Mouse (Mus musculus) brown adipose tissue, adult 24 weeks (tissue): ENCODE results near the gene Cfap65. TPM values are rescaled to one million over a fixed set of nuclear protein-coding genes. Genes with fewer than 3 reads are reported as not detected.
A peak's percentile ranks its signal among the peaks of the same experiment; 100 is the strongest.

Source experiments
- H3K27ac ChIP-seq: fragments of 200-500 bp; replicated peaks from 2 replicates; pipeline ENCODE4 v1.5.1; 2012; ENCODE audit warnings: low read depth, mild to moderate bottlenecking, low read length
- H3K4me1 ChIP-seq: fragments of 200-500 bp; 2 replicates; pipeline ENCODE4 v1.6.1; 2012; ENCODE audit warnings: low read length, mixed read lengths; ENCODE audit not compliant: control insufficient read depth, insufficient read depth, insufficient read length
- H3K4me3 ChIP-seq: fragments of 200-500 bp; 2 replicates; pipeline ENCODE4 v1.5.1; 2012; ENCODE audit warnings: low read depth, mild to moderate bottlenecking, low read length, moderate library complexity; ENCODE audit not compliant: insufficient read depth
- polyA plus RNA-seq: library from polyadenylated mRNA; stranded (reverse); fragments of >200 nt; gene quantifications from 2 replicates; pipeline ENCODE4 v1.2.4, GENCODE M21; 2012; ENCODE audit not compliant: missing spikeins, insufficient read depth, insufficient read length

Gene Cfap65
- polyA plus RNA-seq, 1 experiment: not detected

DNA sequence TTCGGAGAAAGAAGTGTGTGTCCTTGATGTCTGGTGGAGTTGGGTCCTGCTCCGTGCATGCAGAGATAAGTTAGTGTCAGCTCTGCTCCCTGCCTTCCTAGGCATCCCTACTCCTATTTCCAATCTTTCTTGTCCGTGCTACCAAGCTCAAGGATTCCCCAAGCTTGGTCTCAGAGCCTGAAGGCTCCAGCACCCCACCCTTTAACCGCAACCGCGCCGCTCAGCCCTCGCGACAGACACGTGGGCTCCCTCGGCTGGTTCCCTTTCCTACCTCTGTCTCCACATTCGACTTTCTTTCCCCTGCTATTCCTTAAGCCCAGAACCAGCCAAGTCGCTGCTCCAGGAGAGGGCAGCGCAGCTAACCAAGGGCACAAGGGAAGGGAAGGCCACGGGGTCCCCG is 14.7 kb upstream of the Cfap65 start:
- Histone ChIP-seq H3K4me1 (peaks cover 10% of the 10 kb centered on the region), H3K27ac (no peak overlapping the region), H3K4me3 (peak overlapping the region; percentile 16; the same call in 1 of the 2 replicates)

DNA sequence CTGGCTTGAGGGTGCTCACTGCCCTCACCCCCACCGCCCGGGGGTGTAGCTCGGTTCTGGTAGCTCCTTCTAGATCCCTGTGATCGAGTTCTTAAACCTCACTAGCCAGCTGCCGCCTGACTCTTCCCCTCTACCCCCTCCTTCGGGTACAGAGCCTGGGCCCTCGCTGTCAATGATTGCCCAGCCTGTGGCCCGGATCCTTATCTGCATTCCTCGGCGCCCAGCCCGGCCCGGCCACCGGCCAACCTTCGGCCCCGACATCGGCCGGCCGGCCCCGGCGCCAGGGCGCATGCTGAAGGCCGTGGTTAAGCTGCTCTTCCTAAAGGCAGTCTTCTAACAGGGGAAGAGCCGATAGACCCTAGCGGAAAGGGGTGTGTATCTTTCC is 14.3 kb upstream of the Cfap65 start:
- no peak overlapping the region for H3K27ac ChIP-seq
- H3K4me3 ChIP-seq: peak overlapping the region; percentile 16; the same call in 1 of the 2 replicates
- peaks cover 10% of the 10 kb centered on the region for H3K4me1 ChIP-seq

DNA sequence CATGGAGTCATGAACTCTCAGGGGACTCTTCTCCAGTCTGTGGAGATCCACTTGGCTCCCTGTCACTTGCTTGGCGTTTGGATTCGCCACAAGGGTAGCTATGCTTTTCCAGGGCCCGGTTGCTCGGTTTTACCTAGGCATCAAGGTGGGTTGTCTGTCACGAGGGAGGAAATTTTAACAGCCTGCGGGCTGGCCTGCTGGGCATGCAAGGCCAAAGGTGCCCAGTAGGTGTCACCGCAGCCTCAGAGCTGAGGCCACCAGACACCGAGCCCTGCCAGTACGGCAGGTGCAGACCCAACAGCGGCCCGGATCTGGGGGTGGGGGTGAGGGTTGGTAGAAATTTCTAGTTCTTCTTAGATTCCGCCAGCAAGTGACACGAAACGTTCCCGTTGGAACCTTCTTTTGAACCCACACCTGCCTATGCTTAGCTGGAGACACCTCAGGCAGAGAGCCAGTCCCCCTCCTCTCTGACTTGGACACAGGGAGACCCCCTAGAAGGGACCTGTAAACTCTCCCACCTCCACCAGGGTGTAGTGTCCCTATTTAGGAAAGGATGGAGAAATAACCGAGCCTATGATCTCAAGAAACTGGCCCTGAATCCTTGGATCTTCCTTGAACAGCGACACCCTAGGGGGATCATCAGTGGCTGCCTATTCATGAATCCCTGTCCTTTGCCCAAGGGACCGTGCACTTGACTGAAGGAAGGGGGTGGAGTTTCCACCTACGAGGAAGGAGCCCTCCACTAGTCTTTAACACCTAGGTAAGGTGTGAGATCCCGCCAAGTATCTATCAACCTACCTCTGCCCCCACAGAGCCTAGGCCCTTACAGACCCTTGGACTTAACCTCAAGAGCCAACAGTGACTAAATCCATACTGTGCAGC is 13.6 kb upstream of the Cfap65 start:
- Histone ChIP-seq H3K27ac (no peak overlapping the region), H3K4me3 (peak overlapping the region; percentile 29; the same call in 1 of the 2 replicates)

DNA sequence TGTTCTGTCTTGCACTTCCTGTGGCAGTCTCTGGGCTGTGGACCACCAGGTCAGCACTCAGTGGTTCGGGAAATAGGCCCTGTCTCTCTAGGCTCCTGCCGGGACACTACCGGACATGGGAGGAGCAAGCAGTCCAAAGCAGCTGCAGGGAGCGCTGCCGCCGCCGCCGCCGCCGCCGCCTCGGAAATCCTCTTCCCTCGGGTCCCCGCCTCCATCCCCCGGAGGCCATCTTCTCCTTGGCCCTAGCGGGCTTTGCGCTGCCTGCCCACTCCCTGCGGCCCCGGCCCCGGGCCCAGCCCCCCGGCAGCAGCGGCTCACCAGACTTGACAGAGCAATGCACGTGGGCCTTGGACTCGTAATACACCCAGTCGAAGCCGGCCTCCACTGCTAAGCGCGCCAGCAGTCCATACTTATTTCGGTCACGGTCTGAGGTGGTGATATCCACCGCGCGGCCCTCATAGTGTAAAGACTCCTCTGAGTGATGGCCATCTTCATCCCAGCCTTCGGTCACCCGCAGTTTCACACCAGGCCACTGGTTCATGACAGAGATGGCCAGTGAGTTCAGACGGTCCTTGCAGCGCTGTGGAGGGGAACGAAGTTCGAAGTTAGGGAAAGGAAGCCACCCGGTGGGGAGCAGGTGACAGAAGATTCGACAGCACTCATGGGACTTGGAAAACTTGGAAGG is 12.7 kb upstream of the Cfap65 start:
- Histone ChIP-seq H3K27ac (no peak overlapping the region), H3K4me1 (peaks cover 10% of the 10 kb centered on the region), H3K4me3 (peak overlapping the region; percentile 29)

More for the DNA sequence above, 13.6 kb upstream of the Cfap65 start:
- peaks cover 10% of the 10 kb centered on the region for H3K4me1 ChIP-seq

DNA sequence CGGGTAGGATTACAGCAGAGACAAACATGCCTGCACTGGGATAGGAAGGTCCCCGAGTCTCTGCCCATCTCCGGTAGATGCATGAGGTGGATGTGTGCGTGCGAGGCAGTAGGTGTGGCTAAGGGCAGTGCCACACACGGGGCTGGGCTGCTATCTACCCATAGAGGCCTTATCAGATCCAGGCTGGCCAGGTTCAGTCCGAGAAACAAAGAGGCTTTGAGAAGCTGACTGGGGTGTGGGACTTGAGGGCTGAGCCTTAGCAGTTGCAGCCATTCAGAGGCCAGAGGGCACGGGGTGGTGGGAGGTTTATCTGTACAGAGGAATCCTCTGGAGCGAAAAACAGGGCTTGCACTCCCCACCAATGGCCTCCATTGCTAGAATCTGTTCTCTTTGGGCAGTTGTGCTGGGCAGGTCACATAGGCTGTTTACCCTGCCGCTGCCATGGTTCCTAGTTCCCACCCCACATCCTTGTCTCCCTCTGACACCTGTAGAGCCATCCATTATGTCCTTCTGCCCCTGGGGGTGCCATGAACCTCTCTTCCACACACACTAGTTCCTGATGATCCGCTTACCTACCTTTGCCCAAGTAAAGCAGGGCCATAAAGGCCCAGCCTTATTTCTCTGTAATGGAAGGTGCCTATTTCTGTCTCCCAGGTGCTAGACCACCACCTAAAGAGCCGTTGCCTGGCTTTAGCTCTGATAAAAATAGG is 6.4 kb upstream of the Cfap65 start:
- Histone ChIP-seq H3K4me1 (no peaks in the 10 kb centered on the region), H3K4me3 (no peak overlapping the region), H3K27ac (no peak overlapping the region)

DNA sequence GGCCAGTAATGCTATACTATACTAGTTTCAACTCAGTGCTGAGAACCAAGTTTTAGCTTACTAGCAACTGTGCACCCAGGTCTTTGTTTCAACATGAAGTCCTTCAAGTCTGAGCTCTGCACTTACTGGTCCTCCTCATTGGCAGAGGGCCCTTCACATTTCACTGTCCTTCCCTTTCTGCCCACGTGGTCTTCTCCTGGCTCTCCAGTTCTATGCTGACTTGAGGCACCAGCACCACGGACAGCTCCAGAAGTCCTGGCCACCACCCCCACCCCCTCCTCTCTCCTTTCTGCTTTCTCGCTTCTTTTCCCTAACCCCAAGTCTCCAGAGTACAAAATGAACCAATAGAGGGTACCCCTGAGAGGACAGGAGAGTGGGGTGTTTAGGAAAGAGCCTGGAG is 4.4 kb upstream of the Cfap65 start:
- Histone ChIP-seq H3K27ac (no peak overlapping the region), H3K4me3 (no peak overlapping the region), H3K4me1 (no peaks in the 10 kb centered on the region)

DNA sequence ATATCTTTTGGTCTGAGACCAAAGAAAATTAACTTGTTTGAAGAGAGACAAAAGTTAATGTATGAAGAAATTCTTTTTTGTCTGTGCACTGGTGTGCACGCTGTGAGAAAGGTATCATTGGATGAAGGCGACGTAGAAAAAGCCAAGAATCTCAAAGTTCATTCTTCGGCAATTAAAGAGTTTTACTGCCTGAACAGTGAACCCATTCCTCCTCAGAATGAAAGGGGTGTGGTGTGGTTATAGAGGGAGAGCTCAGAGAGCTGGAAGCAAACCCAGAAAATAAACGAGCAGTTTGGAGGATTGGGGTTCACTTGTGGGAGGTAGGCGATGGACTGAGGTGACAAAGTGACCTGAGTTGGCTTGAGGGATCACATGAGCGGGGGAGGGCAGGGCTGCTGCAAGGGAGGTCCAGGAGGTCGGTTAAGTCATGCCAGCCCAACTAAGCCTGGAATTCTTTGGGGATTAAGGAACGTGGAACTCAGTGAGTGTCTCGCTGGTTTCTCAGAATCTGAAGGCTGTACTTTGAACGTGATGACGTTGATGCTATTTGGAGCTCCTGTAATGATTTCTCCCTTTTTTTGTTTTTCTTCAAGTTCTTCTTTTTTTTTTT is 927 bp upstream of the Cfap65 start:
- H3K27ac ChIP-seq: no peak overlapping the region
- H3K4me3 ChIP-seq: no peak overlapping the region
- H3K4me1 ChIP-seq: no peaks in the 10 kb centered on the region

DNA sequence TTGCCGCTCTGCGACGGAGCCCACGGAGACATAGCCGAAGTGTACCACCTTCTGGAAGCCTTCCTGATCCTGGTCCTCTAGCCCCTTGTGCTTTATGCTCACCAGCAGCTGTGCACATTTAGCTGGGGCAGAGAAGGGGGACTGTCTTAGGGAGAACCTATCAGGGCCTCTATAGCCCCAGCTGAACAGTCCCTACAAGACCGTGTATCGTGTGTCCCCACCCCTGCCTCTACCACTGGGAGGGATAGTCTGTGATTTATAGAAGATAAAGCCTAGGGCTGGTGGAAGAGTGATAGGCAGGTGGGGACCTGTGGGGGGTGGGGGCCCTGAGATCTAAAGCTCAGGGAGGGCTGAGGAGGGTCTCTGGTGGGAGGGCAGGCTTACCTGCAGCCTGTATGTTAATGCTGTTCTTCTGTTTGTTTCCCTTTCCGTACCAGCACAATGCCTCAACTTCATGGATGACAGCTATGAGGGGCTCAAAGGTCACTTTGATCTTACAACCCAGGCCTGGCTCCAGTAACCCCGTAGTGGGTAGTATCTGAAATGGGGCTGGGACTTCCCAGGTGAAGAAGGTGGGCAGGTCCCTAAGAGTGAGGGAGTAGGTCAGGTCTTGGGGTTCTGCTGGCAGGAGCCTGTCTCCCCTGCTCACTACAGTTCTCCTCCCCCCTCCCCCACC is 7.6 kb downstream of the Cfap65 start:
- Histone ChIP-seq H3K4me1 (no peaks in the 10 kb centered on the region), H3K27ac (no peak overlapping the region), H3K4me3 (no peak overlapping the region)

DNA sequence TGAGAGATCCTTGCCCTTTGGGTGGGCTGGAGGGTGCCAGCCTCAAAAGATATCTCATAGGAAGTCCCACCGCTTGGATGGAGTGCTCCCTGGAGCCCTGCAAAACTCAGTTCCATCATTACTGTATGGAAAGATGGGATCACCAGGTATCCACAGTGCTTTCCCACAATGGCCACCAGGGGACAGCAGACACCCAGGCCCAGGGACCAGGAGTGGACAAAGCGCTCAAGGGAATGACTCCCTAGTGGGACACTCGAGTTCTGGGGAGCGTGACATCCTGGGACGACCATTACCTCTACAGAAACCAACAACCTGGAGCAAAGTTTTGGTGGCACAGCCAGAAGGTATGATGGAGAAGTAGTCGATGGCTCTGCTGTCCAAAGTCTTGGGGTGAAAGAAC is 8.7 kb downstream of the Cfap65 start:
- H3K27ac ChIP-seq: no peak overlapping the region
- H3K4me1 ChIP-seq: no peaks in the 10 kb centered on the region
- no peak overlapping the region for H3K4me3 ChIP-seq

DNA sequence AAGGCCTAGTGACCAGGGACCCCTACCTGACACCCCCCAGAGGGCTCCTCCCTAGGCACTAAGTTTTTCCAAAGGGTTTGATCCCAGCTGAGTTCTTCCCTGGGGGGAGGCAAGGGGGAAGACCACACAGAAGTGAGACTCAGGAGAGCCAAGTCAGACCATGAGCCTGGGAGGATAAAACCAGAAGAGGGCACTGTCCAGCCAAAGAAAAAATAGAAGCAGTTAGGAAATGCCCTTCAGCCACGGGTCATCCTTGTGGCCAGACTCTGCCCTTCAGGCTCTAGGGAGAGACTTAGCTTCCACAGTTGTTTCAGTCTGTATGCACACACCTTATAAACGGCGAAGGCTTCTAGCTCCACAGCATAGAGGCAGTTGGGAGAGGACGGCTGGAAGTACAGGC is 10.9 kb downstream of the Cfap65 start:
- no peak overlapping the region for H3K4me3 ChIP-seq
- H3K27ac ChIP-seq: no peak overlapping the region
- H3K4me1 ChIP-seq: no peaks in the 10 kb centered on the region

DNA sequence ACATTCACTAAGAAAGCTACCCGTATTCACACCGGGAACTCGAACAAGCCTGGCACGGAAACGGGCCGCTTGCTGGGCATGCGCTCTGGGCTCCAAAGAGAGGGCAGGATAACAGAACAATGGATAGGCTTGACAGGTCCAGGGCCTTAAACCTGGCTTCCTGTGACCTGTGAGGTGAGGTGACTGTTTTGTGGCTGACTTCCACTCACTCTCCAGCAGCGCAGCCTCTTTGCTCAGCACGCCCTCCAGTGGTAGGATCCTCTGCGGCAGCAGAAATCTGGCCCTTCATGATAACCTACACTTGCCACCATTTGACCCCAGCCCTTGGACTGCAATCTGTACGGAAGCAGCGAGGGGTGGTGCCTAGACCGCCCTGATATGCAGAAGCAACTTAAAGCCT is 19.7 kb downstream of the Cfap65 start:
- Histone ChIP-seq H3K4me3 (no peak overlapping the region), H3K4me1 (no peaks in the 10 kb centered on the region), H3K27ac (no peak overlapping the region)

DNA sequence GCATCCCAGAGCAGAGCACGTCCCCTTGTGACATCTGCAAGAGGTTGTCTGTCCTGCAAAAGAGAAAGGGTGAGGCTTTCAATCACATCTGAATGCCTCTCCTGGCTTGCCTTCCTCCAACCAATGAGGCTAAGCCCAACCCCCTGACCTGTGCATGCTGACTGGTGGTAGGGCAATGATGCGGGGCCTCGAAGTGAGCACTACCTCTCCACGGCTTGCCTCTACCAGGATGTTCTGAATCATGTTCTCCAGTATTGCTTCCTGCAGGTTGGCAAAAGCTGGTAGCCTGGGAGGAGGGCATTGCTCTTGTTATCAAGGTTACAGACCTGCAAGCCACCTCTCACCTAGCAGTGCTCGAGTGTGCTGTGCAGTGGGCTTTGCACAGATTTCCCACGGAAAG is 33.2 kb downstream of the Cfap65 start:
- Histone ChIP-seq H3K27ac (no peak overlapping the region), H3K4me1 (no peaks in the 10 kb centered on the region), H3K4me3 (no peak overlapping the region)

DNA sequence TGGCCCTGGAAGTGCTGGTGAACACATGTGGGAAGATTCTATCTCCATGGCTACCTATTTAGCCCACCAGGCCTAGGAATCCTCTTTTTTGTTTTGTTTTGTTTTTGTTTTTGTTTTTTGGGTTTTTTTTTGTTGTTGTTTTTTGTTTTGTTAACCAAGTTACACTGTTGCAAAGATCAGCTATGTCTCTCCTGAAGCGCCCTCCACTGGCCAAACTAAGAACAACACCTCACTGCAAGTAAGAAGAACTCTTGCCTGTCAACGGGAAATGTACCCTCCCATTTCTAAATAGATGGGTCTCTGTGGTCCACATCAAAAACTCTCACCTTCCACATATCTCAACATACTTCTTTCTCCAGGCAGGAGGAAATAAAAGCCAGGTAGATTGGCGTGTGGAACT is 33.7 kb downstream of the Cfap65 start:
- Histone ChIP-seq H3K4me1 (no peaks in the 10 kb centered on the region), H3K4me3 (no peak overlapping the region), H3K27ac (no peak overlapping the region)

DNA sequence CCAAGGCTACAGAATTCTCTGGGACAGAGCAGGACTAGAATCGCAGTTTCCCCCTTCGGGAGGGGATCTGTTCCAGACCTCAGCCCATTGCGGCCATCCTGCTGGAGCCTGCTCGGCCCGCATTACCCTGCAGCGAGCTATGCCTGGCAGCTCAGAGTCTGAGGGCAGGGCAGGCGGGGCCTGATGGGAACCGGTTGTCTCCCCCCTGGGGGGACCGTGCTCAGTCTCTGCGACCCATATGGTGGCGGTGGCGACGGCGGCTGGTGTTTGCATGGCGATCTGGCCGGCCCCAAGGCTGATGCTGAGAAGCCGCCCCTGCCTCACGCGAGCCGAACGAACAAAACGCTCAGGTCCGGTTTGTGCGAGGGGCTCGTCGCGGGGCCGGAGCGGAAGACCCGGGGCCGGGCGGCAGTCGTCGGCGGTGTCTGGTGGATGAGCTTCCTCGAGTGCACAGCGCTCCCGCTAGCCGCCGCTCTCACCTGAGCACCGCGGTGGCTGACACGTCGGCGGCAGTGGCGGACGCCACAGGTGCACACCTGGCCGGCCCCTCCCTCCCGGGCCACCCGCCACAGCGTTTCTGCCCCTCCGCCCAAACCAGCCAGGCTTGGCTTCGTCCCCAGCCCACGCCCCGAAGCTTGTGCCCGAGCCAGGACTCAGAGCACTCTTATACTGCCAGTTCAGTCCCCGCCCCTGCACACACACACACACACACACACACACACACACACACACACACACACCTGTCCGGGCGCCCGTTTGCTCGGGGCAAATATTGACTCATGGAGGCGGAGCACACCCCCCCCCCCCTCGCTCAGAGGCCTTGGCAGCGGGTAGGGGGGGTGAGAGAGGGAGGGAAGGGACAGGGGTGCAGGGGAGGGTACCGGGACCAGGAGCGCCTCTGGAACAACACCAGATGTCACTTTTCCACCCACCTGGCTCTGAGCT is 34.8 kb downstream of the Cfap65 start:
- H3K27ac ChIP-seq: no peak overlapping the region
- H3K4me1 ChIP-seq: no peaks in the 10 kb centered on the region
- H3K4me3 ChIP-seq: no peak overlapping the region
